In genomic region chr6:36972494-36972893, GRCm38 (mm10) we compare ENCODE assay signal across 26 mouse cellular contexts.
DNase-seq lines count a peak whose midpoint lies in the region; ATAC-seq and TF ChIP-seq lines count a peak whose summit lies in the region.
"Had no signal": no experiment of that assay in that cellular context is flagged by ENCODE, and none has a peak within 500 bp of the region (broad histone marks: within the 10 kb centered on the region; RNA-seq: fewer than 3 reads in every experiment).

No protein-coding gene starts in this region.

- ATAC-seq in kidney, embryonic 16.5 days (ENCODE audit: low FRiP score, low TSS enrichment): 0 out of 2 replicates have a peak, but pooled peaks have one; percentile 19
- no peak for ATAC-seq in kidney, embryonic 14.5 days (ENCODE audit: low FRiP score, low TSS enrichment)
- no peak for ATAC-seq in lung, embryonic 14.5 days (ENCODE audit: insufficient read depth)
- ATAC-seq: forebrain, embryonic 14.5 days; intestine, postnatal 0 days; lung, postnatal 0 days; midbrain, embryonic 16.5 days had no signal

- no peaks in the 10 kb centered on the region for H3K27me3 ChIP-seq in kidney, embryonic 16.5 days (ENCODE audit: insufficient read depth, low read length)
- no peaks in the 10 kb centered on the region for H3K27me3 ChIP-seq in kidney, embryonic 14.5 days (ENCODE audit: control insufficient read depth, insufficient read depth, low read length)
- H3K27me3 ChIP-seq in lung, embryonic 14.5 days (ENCODE audit: insufficient read depth, low read length): no peaks in the 10 kb centered on the region
- H3K27me3 ChIP-seq: embryonic facial prominence, embryonic 13.5 days; hindbrain, embryonic 12.5 days; limb, embryonic 13.5 days; liver, embryonic 13.5 days; neural tube, embryonic 13.5 days had no signal

- no peaks in the 10 kb centered on the region for H3K9me3 ChIP-seq in kidney, embryonic 16.5 days (ENCODE audit: low read length)
- no peaks in the 10 kb centered on the region for H3K9me3 ChIP-seq in kidney, embryonic 14.5 days (ENCODE audit: control insufficient read depth, low read length)
- H3K9me3 ChIP-seq in lung, embryonic 14.5 days (ENCODE audit: low read depth, low read length): no peaks in the 10 kb centered on the region
- H3K9me3 ChIP-seq: embryonic facial prominence, embryonic 13.5 days; hindbrain, embryonic 12.5 days; limb, embryonic 13.5 days; liver, embryonic 13.5 days; midbrain, embryonic 10.5 days; neural tube, embryonic 13.5 days had no signal

- H3K36me3 ChIP-seq in kidney, embryonic 16.5 days (ENCODE audit: insufficient read depth, low read length): no peaks in the 10 kb centered on the region
- H3K36me3 ChIP-seq in kidney, embryonic 14.5 days (ENCODE audit: control insufficient read depth, insufficient read depth, low read length): no peaks in the 10 kb centered on the region
- no peaks in the 10 kb centered on the region for H3K36me3 ChIP-seq in lung, embryonic 14.5 days (ENCODE audit: insufficient read depth)
- H3K36me3 ChIP-seq: embryonic facial prominence, embryonic 13.5 days; hindbrain, embryonic 12.5 days; limb, embryonic 13.5 days; liver, embryonic 13.5 days; midbrain, embryonic 10.5 days had no signal

- no peak overlapping the region for H3K9ac ChIP-seq in kidney, embryonic 16.5 days (replicated peaks; ENCODE audit: low read length)
- H3K9ac ChIP-seq in kidney, embryonic 14.5 days (ENCODE audit: low read depth, low read length): no peak overlapping the region
- no peak overlapping the region for H3K9ac ChIP-seq in lung, embryonic 14.5 days
- H3K9ac ChIP-seq: embryonic facial prominence, embryonic 13.5 days; hindbrain, embryonic 12.5 days; limb, embryonic 13.5 days; liver, embryonic 13.5 days; neural tube, embryonic 13.5 days had no signal

- H3K4me2 ChIP-seq in kidney, embryonic 16.5 days (replicated peaks; ENCODE audit: low read depth, low read length): no peak overlapping the region
- no peak overlapping the region for H3K4me2 ChIP-seq in kidney, embryonic 14.5 days (replicated peaks; ENCODE audit: low read depth, low read length)
- H3K4me2 ChIP-seq in lung, embryonic 14.5 days: no peak overlapping the region
- H3K4me2 ChIP-seq: embryonic facial prominence, embryonic 13.5 days; hindbrain, embryonic 12.5 days; limb, embryonic 13.5 days; liver, embryonic 13.5 days; neural tube, embryonic 13.5 days had no signal

- no peak overlapping the region for H3K4me3 ChIP-seq in kidney, embryonic 16.5 days (ENCODE audit: low read length)
- no peak overlapping the region for H3K4me3 ChIP-seq in kidney, embryonic 14.5 days (ENCODE audit: low read length)
- H3K4me3 ChIP-seq in lung, embryonic 14.5 days (ENCODE audit: low read depth, low read length): no peak overlapping the region
- H3K4me3 ChIP-seq: embryonic facial prominence, embryonic 13.5 days; gastrocnemius, adult 2 months; hindbrain, embryonic 12.5 days; layer of hippocampus, adult 2 months; limb, embryonic 13.5 days; liver, embryonic 13.5 days; midbrain, embryonic 10.5 days; myocyte; neural tube, embryonic 13.5 days had no signal

- TF ChIP-seq CTCF in lung, embryonic 14.5 days (IDR thresholded peaks at IDR 0.05; ENCODE audit: low read depth): no peak

- H3K27ac ChIP-seq in kidney, embryonic 16.5 days (ENCODE audit: low read length): peak overlapping the region; percentile 65; the same call in 1 of the 2 replicates
- no peak overlapping the region for H3K27ac ChIP-seq in kidney, embryonic 14.5 days (ENCODE audit: low read depth, low read length)
- no peak overlapping the region for H3K27ac ChIP-seq in lung, embryonic 14.5 days (ENCODE audit: low read depth)
- H3K27ac ChIP-seq: embryonic facial prominence, embryonic 13.5 days; gastrocnemius, adult 2 months; hindbrain, embryonic 12.5 days; layer of hippocampus, adult 2 months; limb, embryonic 13.5 days; liver, embryonic 13.5 days; midbrain, embryonic 10.5 days; neural tube, embryonic 13.5 days had no signal

- intact Hi-C loops in heart, postnatal 25 days (cut with DNase I): no loop called here

- H3K4me1 ChIP-seq in kidney, embryonic 16.5 days (ENCODE audit: insufficient read depth, low read length): peaks cover 10% of the 10 kb centered on the region; the same call in 1 of the 2 replicates
- H3K4me1 ChIP-seq in kidney, embryonic 14.5 days (ENCODE audit: control insufficient read depth, insufficient read depth, low read length): 0 out of 2 replicates have a peak, but pooled peaks cover 6% of the 10 kb centered on the region
- H3K4me1 ChIP-seq in lung, embryonic 14.5 days (ENCODE audit: insufficient read depth): no peaks in the 10 kb centered on the region
- H3K4me1 ChIP-seq: limb, embryonic 13.5 days; liver, embryonic 13.5 days had no signal

- 35% methylated on average over 1 of the region's 1 CpGs for WGBS in kidney, embryonic 16.5 days
- WGBS in kidney, embryonic 14.5 days: 31% methylated on average over 1 of the region's 1 CpGs
- WGBS in lung, embryonic 14.5 days: 38% methylated on average over 1 of the region's 1 CpGs

- DNase-seq in heart, adult 11 months: peak; percentile 85
- no peak for DNase-seq in heart, postnatal 25 days (ENCODE audit: low spot score)
- DNase-seq in lung, embryonic 14.5 days: peak; percentile 32
- DNase-seq in lung, postnatal 25 days (ENCODE audit: low spot score): no peak
- no peak for DNase-seq in layer of hippocampus, postnatal 10 days (ENCODE audit: low spot score in 2 of 2)
- DNase-seq: cerebellum, adult 2 months; cerebellum, postnatal 25 days; gastrocnemius, adult 2 months; layer of hippocampus, postnatal 36 days; liver, embryonic 13.5 days; retina, postnatal 1 day; right cerebral cortex, postnatal 25 days; spleen, adult 18-20 months had no signal

Comparison
In these comparisons a context has a peak if more than half of its experiments do, and no peak if none do; other contexts are left out.
1. DNase-seq: peak in heart, adult 11 months (single experiment) and lung, embryonic 14.5 days (single experiment); none in heart, postnatal 25 days (single experiment), lung, postnatal 25 days (single experiment) and layer of hippocampus, postnatal 10 days (0 of 2).